In genomic region chr11:107794547-107795269, GRCm38 (mm10) we compare ENCODE assay signal across 8 mouse cellular contexts. TPM values are rescaled to one million over a fixed set of nuclear protein-coding genes. Genes with fewer than 3 reads are reported as not detected.
A peak's percentile ranks its signal among the peaks of the same experiment; 100 is the strongest.
DNase-seq lines count a peak whose midpoint lies in the region; ATAC-seq lines count a peak whose summit lies in the region.

Gene Cacng4 (minus strand): TSS chr11:107794557.

- H3K4me1 ChIP-seq in hindbrain, embryonic 15.5 days (replicated peaks) = peaks cover 62% of the 10 kb centered on the region

- ATAC-seq in hindbrain, embryonic 15.5 days (ENCODE audit: low FRiP score, low read depth) = peak; percentile 57

- peak within 1 kb of the TSS; percentile 76 for H3K4me2 ChIP-seq in hindbrain, embryonic 15.5 days

- under 1% methylated on average over 33 of the region's 73 CpGs for WGBS in hindbrain, embryonic 15.5 days

- peak within 1 kb of the TSS; percentile 98 for H3K27ac ChIP-seq in hindbrain, embryonic 15.5 days (replicated peaks)

- peak within 1 kb of the TSS; percentile 59 for H3K4me3 ChIP-seq in hindbrain, embryonic 15.5 days

- DNase-seq in cerebellum, postnatal 14 days = peak; percentile 35 to 41
- DNase-seq in cerebellum, adult 11-12 months = no peak
- DNase-seq in thymus, adult 18-20 months = peak; percentile 15 to 17
- no peak for DNase-seq in thymus, postnatal 0 days (ENCODE audit: low spot score)
- DNase-seq in liver = peak; percentile 23
- peak; percentile 84 for DNase-seq in retina, postnatal 1 day
- no peak for DNase-seq in natural killer cell, adult 2 months (ENCODE audit: low spot score in 2 of 2)

- no peaks in the 10 kb centered on the region for H3K9me3 ChIP-seq in hindbrain, embryonic 15.5 days

- H3K36me3 ChIP-seq in hindbrain, embryonic 15.5 days = 0 out of 2 replicates have a peak, but pooled peaks cover 3% of the 10 kb centered on the region

- peak within 1 kb of the TSS; percentile 87 for H3K9ac ChIP-seq in hindbrain, embryonic 15.5 days

- H3K27me3 ChIP-seq in hindbrain, embryonic 15.5 days = no peaks in the 10 kb centered on the region

RNA-seq across cellular contexts. Expression of gene Cacng4, which starts in this region (rescaled TPM):
- polyA plus RNA-seq in thymus, postnatal 0 days (2015; fragmentation: Nextera tagmentation; extraction: Ambion mirVana) = 0.50 and 0.60 TPM in 2 replicates
- polyA plus RNA-seq in hindbrain, embryonic 15.5 days (2015; fragmentation: Nextera tagmentation; extraction: Ambion mirVana) = 67.7 and 81.1 TPM in 2 replicates

Comparison
In these comparisons a context has a peak if more than half of its experiments do, and no peak if none do; other contexts are left out.
1. RNA of gene Cacng4 (polyA plus RNA-seq): 67.7 to 81.1 TPM in hindbrain, embryonic 15.5 days; 0.50 to 0.60 TPM in thymus, postnatal 0 days; every median in the first group is over 10 times any median in the second.
2. DNase-seq: peak in cerebellum, postnatal 14 days (2 of 2), thymus, adult 18-20 months (2 of 2), liver (single experiment) and retina, postnatal 1 day (single experiment); none in cerebellum, adult 11-12 months (single experiment), thymus, postnatal 0 days (single experiment) and natural killer cell, adult 2 months (0 of 2).